Mouse (Mus musculus): ENCODE results near the gene Pkp4. TPM values are rescaled to one million over a fixed set of nuclear protein-coding genes. Genes with fewer than 3 reads are reported as not detected.

The Pkp4 gene
- total RNA-seq, 1 experiment, result 54.3 TPM

- H3K4me1 ChIP-seq (ENCODE audit: control insufficient read depth in 2 of 2, insufficient read depth in 2 of 2, low read length in 2 of 2, poor library complexity in 1 of 2), result peaks cover 3 to 7% of the 10 kb centered on the region in 2 experiments; a peak in 3 of 4 replicates
- H3K4me3 ChIP-seq (ENCODE audit: insufficient read depth in 1 of 2, low read depth in 1 of 2, low read length in 2 of 2, poor library complexity in 1 of 2, severe bottlenecking in 1 of 2), result peak overlapping the region; percentile 87 to 88; a peak in 3 of 4 replicates
- H3K27ac ChIP-seq (ENCODE audit: insufficient read depth, low read depth, low read length, poor library complexity, severe bottlenecking), result no peak overlapping the region
- no peak overlapping the region; the same call in 1 of the 2 replicates for H3K9ac ChIP-seq (ENCODE audit: insufficient read depth, low read depth, low read length, poor library complexity, severe bottlenecking)
- H3K9me3 ChIP-seq (ENCODE audit: control insufficient read depth, insufficient read depth, low read depth, low read length), result no peaks in the 10 kb centered on the region
- in situ Hi-C loops (cut with MboI; ENCODE audit: low sequenced_read_pairs in 2 of 2, unreplicated experiment in 2 of 2), result no loop called here
- DNase-seq (ENCODE audit: low read depth, low spot score), result no peak
- TF ChIP-seq HCFC1 (IDR thresholded peaks at IDR 0.05; ENCODE audit: borderline replicate concordance, insufficient read depth, low read length) (no peak), MAFK (IDR thresholded peaks at IDR 0.05; ENCODE audit: insufficient read depth, low read depth, low read length) (no peak), ZNF384 (IDR thresholded peaks at IDR 0.05; ENCODE audit: low read depth, low read length) (no peak), CHD2 (IDR thresholded peaks at IDR 0.05; ENCODE audit: low read depth, low read length) (no peak), ZC3H11A (IDR thresholded peaks at IDR 0.05; ENCODE audit: borderline replicate concordance, low read depth, low read length) (no peak)
- H3K36me3 ChIP-seq (ENCODE audit: control insufficient read depth, insufficient read depth, low read length, poor library complexity, severe bottlenecking), result no peaks in the 10 kb centered on the region
Measured at GRCm38 (mm10) chr2:59162285-59162600, 1.6 kb downstream of the Pkp4 start.

DNA sequence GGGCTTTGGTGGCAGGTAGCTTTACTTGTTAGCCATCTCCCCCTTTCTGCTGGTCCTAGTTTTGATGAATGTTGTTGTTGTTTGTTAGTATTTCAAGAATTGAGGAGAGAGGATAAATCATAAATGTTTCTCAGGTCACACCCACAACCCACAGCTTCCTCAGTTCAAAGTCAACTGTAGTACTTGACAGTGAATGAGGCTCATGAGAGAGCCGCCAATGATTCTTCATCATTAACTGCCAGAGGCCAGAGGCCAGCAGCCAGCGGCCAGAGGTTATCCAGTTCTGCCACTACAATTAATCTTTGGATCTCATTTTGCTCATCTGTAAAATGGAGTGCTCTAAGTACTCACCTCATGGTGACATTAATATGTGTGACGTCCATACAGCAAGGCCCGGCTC, 6.3 kb downstream of the Pkp4 start:
- Histone ChIP-seq H3K27ac (ENCODE audit: insufficient read depth, low read depth, low read length, poor library complexity, severe bottlenecking) (no peak overlapping the region), H3K9me3 (ENCODE audit: control insufficient read depth, insufficient read depth, low read depth, low read length) (no peaks in the 10 kb centered on the region), H3K36me3 (ENCODE audit: control insufficient read depth, insufficient read depth, low read length, poor library complexity, severe bottlenecking) (no peaks in the 10 kb centered on the region), H3K4me3 (ENCODE audit: insufficient read depth in 1 of 2, low read depth in 1 of 2, low read length in 2 of 2, poor library complexity in 1 of 2, severe bottlenecking in 1 of 2) (no peak overlapping the region), H3K9ac (ENCODE audit: insufficient read depth, low read depth, low read length, poor library complexity, severe bottlenecking) (no peak overlapping the region), H3K4me1 (ENCODE audit: control insufficient read depth in 2 of 2, insufficient read depth in 2 of 2, low read length in 2 of 2, poor library complexity in 1 of 2) (peaks cover 3 to 23% of the 10 kb centered on the region in 2 experiments; a peak in 3 of 4 replicates)
- no peak for TF ChIP-seq ZNF384 (IDR thresholded peaks at IDR 0.05; ENCODE audit: low read depth, low read length)
- TF ChIP-seq CHD2 (IDR thresholded peaks at IDR 0.05; ENCODE audit: low read depth, low read length), result no peak
- TF ChIP-seq ZC3H11A (IDR thresholded peaks at IDR 0.05; ENCODE audit: borderline replicate concordance, low read depth, low read length), result no peak
- no peak for TF ChIP-seq MAFK (IDR thresholded peaks at IDR 0.05; ENCODE audit: insufficient read depth, low read depth, low read length)
- no peak for TF ChIP-seq HCFC1 (IDR thresholded peaks at IDR 0.05; ENCODE audit: borderline replicate concordance, insufficient read depth, low read length)
- in situ Hi-C loops (cut with MboI; ENCODE audit: low sequenced_read_pairs in 2 of 2, unreplicated experiment in 2 of 2), result no loop called here
- DNase-seq (ENCODE audit: low read depth, low spot score), result no peak

GRCm38 (mm10) chr2:59167830-59168229, 7.2 kb downstream of the Pkp4 start:
- Histone ChIP-seq H3K4me1 (ENCODE audit: control insufficient read depth in 2 of 2, insufficient read depth in 2 of 2, low read length in 2 of 2, poor library complexity in 1 of 2) (peaks cover 5 to 22% of the 10 kb centered on the region in 2 experiments; a peak in 3 of 4 replicates), H3K9me3 (ENCODE audit: control insufficient read depth, insufficient read depth, low read depth, low read length) (no peaks in the 10 kb centered on the region), H3K36me3 (ENCODE audit: control insufficient read depth, insufficient read depth, low read length, poor library complexity, severe bottlenecking) (no peaks in the 10 kb centered on the region), H3K4me3 (ENCODE audit: insufficient read depth in 1 of 2, low read depth in 1 of 2, low read length in 2 of 2, poor library complexity in 1 of 2, severe bottlenecking in 1 of 2) (no peak overlapping the region), H3K27ac (ENCODE audit: insufficient read depth, low read depth, low read length, poor library complexity, severe bottlenecking) (no peak overlapping the region; the same call in 1 of the 2 replicates), H3K9ac (ENCODE audit: insufficient read depth, low read depth, low read length, poor library complexity, severe bottlenecking) (no peak overlapping the region)
- in situ Hi-C loops (cut with MboI; ENCODE audit: low sequenced_read_pairs in 2 of 2, unreplicated experiment in 2 of 2), result no loop called here
- no peak for DNase-seq (ENCODE audit: low read depth, low spot score)
- TF ChIP-seq ZC3H11A (IDR thresholded peaks at IDR 0.05; ENCODE audit: borderline replicate concordance, low read depth, low read length) (no peak), MAFK (IDR thresholded peaks at IDR 0.05; ENCODE audit: insufficient read depth, low read depth, low read length) (no peak), HCFC1 (IDR thresholded peaks at IDR 0.05; ENCODE audit: borderline replicate concordance, insufficient read depth, low read length) (no peak), ZNF384 (IDR thresholded peaks at IDR 0.05; ENCODE audit: low read depth, low read length) (no peak), CHD2 (IDR thresholded peaks at IDR 0.05; ENCODE audit: low read depth, low read length) (no peak)

DNA sequence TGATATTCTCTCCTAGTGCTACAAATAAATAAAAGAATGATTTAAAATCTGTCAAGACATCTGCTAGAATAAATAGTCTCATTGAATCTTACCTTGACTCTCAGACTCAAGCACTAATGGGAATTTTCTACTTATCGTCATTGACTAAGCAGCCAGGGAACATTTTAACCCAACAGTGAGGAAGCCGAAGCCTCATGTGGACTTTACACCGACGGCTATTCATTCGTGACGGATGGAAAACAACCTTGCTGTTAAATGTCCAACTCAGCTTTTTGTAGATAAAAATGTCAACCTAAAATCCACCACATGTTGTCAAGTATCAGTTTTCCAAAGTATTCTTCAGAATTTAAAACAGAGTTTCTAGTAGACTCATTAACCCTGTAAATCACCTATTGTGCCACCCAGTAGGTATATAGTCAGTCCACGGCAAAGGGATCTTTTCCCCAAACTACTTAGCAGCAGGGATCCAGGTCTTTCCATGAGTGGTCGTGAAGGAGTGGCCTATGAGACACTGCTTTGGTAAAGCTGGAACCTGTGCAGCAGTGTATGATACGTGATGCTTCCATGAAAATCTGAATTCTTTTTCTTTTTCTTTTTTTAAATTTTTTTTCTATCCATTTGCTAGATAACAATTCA, 9.0 kb downstream of the Pkp4 start:
- H3K4me3 ChIP-seq (ENCODE audit: insufficient read depth in 1 of 2, low read depth in 1 of 2, low read length in 2 of 2, poor library complexity in 1 of 2, severe bottlenecking in 1 of 2), result no peak overlapping the region
- H3K27ac ChIP-seq (ENCODE audit: insufficient read depth, low read depth, low read length, poor library complexity, severe bottlenecking), result no peak overlapping the region
- in situ Hi-C loops (cut with MboI; ENCODE audit: low sequenced_read_pairs in 2 of 2, unreplicated experiment in 2 of 2), result no loop called here
- no peak overlapping the region for H3K9ac ChIP-seq (ENCODE audit: insufficient read depth, low read depth, low read length, poor library complexity, severe bottlenecking)
- DNase-seq (ENCODE audit: low read depth, low spot score), result no peak
- H3K36me3 ChIP-seq (ENCODE audit: control insufficient read depth, insufficient read depth, low read length, poor library complexity, severe bottlenecking), result no peaks in the 10 kb centered on the region
- H3K4me1 ChIP-seq (ENCODE audit: control insufficient read depth in 2 of 2, insufficient read depth in 2 of 2, low read length in 2 of 2, poor library complexity in 1 of 2), result peaks cover 2 to 21% of the 10 kb centered on the region in 2 experiments; a peak in 3 of 4 replicates
- no peaks in the 10 kb centered on the region for H3K9me3 ChIP-seq (ENCODE audit: control insufficient read depth, insufficient read depth, low read depth, low read length)
- TF ChIP-seq MAFK (IDR thresholded peaks at IDR 0.05; ENCODE audit: insufficient read depth, low read depth, low read length) (no peak), ZC3H11A (IDR thresholded peaks at IDR 0.05; ENCODE audit: borderline replicate concordance, low read depth, low read length) (no peak), CHD2 (IDR thresholded peaks at IDR 0.05; ENCODE audit: low read depth, low read length) (no peak), ZNF384 (IDR thresholded peaks at IDR 0.05; ENCODE audit: low read depth, low read length) (no peak), HCFC1 (IDR thresholded peaks at IDR 0.05; ENCODE audit: borderline replicate concordance, insufficient read depth, low read length) (no peak)

Measured in ES-E14 (cell line).